In the genomic region with DNA sequence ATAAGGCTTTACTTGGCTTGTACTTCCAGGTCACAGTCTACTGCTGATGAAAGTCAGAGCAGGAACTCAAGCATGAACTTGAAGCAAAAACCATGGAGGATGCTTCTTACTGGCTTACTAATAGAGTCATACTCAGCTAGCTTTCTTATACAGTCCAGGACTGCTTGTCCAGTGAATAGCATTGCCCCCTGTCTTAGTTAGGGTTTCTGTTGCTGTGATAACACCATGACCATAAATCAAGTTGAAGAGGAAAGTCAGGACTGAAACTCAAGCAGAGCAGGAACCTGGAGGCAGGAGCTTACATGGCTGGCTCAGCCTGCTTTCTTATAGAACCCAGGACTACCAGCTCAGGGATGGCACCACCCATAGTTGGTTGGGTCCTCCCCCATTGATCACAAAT, we compare ENCODE assay signal across 28 mouse cellular contexts.
"Had no signal": no experiment of that assay in that cellular context is flagged by ENCODE, and none has a peak within 500 bp of the region (broad histone marks: within the 10 kb centered on the region; RNA-seq: fewer than 3 reads in every experiment).

No protein-coding gene starts in this region.

- H3K4me1 ChIP-seq: embryonic facial prominence, embryonic 10.5 days; embryonic facial prominence, embryonic 12.5 days; embryonic facial prominence, embryonic 13.5 days; embryonic facial prominence, embryonic 15.5 days; forebrain, embryonic 10.5 days; forebrain, embryonic 12.5 days; forebrain, embryonic 13.5 days; forebrain, embryonic 15.5 days had no signal

- H3K36me3 ChIP-seq: embryonic facial prominence, embryonic 10.5 days; embryonic facial prominence, embryonic 12.5 days; embryonic facial prominence, embryonic 13.5 days; embryonic facial prominence, embryonic 15.5 days; forebrain, embryonic 10.5 days; forebrain, embryonic 12.5 days; forebrain, embryonic 15.5 days had no signal

- H3K27me3 ChIP-seq: embryonic facial prominence, embryonic 12.5 days; embryonic facial prominence, embryonic 13.5 days; embryonic facial prominence, embryonic 15.5 days; forebrain, embryonic 12.5 days; forebrain, embryonic 13.5 days; forebrain, embryonic 15.5 days had no signal

- H3K4me3 ChIP-seq: embryonic facial prominence, embryonic 10.5 days; embryonic facial prominence, embryonic 12.5 days; embryonic facial prominence, embryonic 13.5 days; embryonic facial prominence, embryonic 15.5 days; erythroblast, embryonic 14.5 days; forebrain, embryonic 10.5 days; forebrain, embryonic 12.5 days; forebrain, embryonic 13.5 days; forebrain, embryonic 15.5 days; gastrocnemius, adult 2 months had no signal

- H3K4me2 ChIP-seq: embryonic facial prominence, embryonic 12.5 days; embryonic facial prominence, embryonic 13.5 days; embryonic facial prominence, embryonic 15.5 days; forebrain, embryonic 12.5 days; forebrain, embryonic 13.5 days; forebrain, embryonic 15.5 days had no signal

- DNase-seq: cerebellum, adult 18-20 months; cerebellum, adult 2 months; cerebellum, adult 8-10 months; cerebellum, adult 9-10 months; cerebellum, adult 9-11 months; cerebellum, postnatal 10 days; cerebellum, postnatal 14 days; cerebellum, postnatal 25 days; cerebellum, postnatal 36 days; embryo, embryonic 11 days; forebrain, postnatal 0 days; gastrocnemius, adult 2 months; gastrocnemius, postnatal 10 days; gastrocnemius, postnatal 14 days; gastrocnemius, postnatal 25 days; gastrocnemius, postnatal 36 days; heart, adult 18-20 months had no signal

- H3K9ac ChIP-seq: embryonic facial prominence, embryonic 12.5 days; embryonic facial prominence, embryonic 13.5 days; embryonic facial prominence, embryonic 15.5 days; forebrain, embryonic 12.5 days; forebrain, embryonic 13.5 days; forebrain, embryonic 15.5 days; forebrain, postnatal 0 days had no signal

- H3K27ac ChIP-seq: embryonic facial prominence, embryonic 10.5 days; embryonic facial prominence, embryonic 12.5 days; embryonic facial prominence, embryonic 13.5 days; embryonic facial prominence, embryonic 15.5 days; forebrain, embryonic 10.5 days; forebrain, embryonic 12.5 days; forebrain, embryonic 13.5 days; forebrain, embryonic 15.5 days; gastrocnemius, adult 2 months had no signal

- H3K9me3 ChIP-seq: embryonic facial prominence, embryonic 10.5 days; embryonic facial prominence, embryonic 13.5 days; forebrain, embryonic 10.5 days; forebrain, embryonic 12.5 days; forebrain, embryonic 13.5 days; forebrain, embryonic 15.5 days had no signal

- ATAC-seq: forebrain, embryonic 13.5 days; forebrain, embryonic 14.5 days; forebrain, embryonic 15.5 days; forebrain, embryonic 16.5 days; forebrain, postnatal 0 days had no signal
